ENCODE assay signal across 12 mouse cellular contexts in the genomic region with DNA sequence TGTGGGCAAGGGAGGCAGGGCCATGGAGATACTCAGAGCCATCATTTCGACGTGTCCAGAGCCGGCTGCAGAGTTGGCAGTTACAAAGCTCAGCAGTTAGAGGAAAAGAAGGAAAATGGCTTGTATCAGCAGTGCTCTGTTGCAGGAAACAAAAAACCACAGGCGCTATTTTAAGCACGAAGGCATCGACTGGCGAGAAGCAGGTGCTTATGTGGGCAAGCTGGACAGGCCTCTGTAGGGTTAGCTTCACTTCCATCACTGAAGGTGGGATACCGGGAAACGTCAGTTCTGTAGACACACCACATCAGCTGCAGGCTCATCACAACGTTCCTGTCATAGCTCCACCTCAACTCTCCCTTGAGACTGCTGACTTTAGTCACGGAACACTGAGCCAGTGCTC.
DNase-seq lines count a peak whose midpoint lies in the region; ATAC-seq lines count a peak whose summit lies in the region.
"Had no signal": no experiment of that assay in that cellular context is flagged by ENCODE, and none has a peak within 500 bp of the region (broad histone marks: within the 10 kb centered on the region; RNA-seq: fewer than 3 reads in every experiment).

No protein-coding gene starts in this region.

- H3K4me1 ChIP-seq in kidney, embryonic 16.5 days (ENCODE audit: insufficient read depth, low read length): peaks cover 36% of the 10 kb centered on the region
- H3K4me1 ChIP-seq in kidney, embryonic 15.5 days: peaks cover 18% of the 10 kb centered on the region

- WGBS in kidney, embryonic 16.5 days: 73% methylated on average over 11 of the region's 11 CpGs
- 71% methylated on average over 11 of the region's 11 CpGs for WGBS in kidney, embryonic 15.5 days

- H3K27me3 ChIP-seq in kidney, embryonic 16.5 days (ENCODE audit: insufficient read depth, low read length): no peaks in the 10 kb centered on the region
- H3K27me3 ChIP-seq in splenic B cell, adult 2 months (ENCODE audit: control insufficient read depth, insufficient read depth, low read length, poor library complexity, severe bottlenecking): no peaks in the 10 kb centered on the region
- no peaks in the 10 kb centered on the region for H3K27me3 ChIP-seq in kidney, embryonic 15.5 days

- ATAC-seq in kidney, embryonic 16.5 days (ENCODE audit: low FRiP score, low TSS enrichment): 0 out of 2 replicates have a peak, but pooled peaks have one; percentile 23
- peak; percentile 31 to 51 for ATAC-seq in hematopoietic stem cell, adult 5-6 weeks (replicated peaks in 1 of 2; ENCODE audit: insufficient read depth in 1 of 2, low FRiP score in 2 of 2, low TSS enrichment in 1 of 2, low read depth in 1 of 2, poor library complexity in 2 of 2, severe bottlenecking in 2 of 2)
- no peak for ATAC-seq in kidney, embryonic 15.5 days (replicated peaks; ENCODE audit: low FRiP score)
- ATAC-seq: forebrain, embryonic 16.5 days had no signal

- no peaks in the 10 kb centered on the region for H3K9me3 ChIP-seq in kidney, embryonic 16.5 days (ENCODE audit: low read length)
- H3K9me3 ChIP-seq in kidney, embryonic 15.5 days (replicated peaks): no peaks in the 10 kb centered on the region

- no peak for DNase-seq in kidney, adult 9 months
- peak; percentile 38 for DNase-seq in CD4-positive helper T cell, adult 2 months (ENCODE audit: low read depth, low spot score)
- DNase-seq in splenic B cell, adult 2 months (ENCODE audit: low read depth, low spot score): peak; percentile 50
- no peak for DNase-seq in T-cell, adult 2 months (ENCODE audit: low spot score)
- DNase-seq in retina, postnatal 1 day: no peak
- DNase-seq: embryo, embryonic 11 days; kidney, adult 8-10 months; left cerebral cortex, postnatal 4 days had no signal

- H3K27ac ChIP-seq in kidney, embryonic 16.5 days (ENCODE audit: low read length): no peak overlapping the region
- no peak overlapping the region for H3K27ac ChIP-seq in kidney, embryonic 15.5 days

- H3K36me3 ChIP-seq in kidney, embryonic 16.5 days (ENCODE audit: insufficient read depth, low read length): peaks cover 5% of the 10 kb centered on the region; the same call in 1 of the 2 replicates
- H3K36me3 ChIP-seq in splenic B cell, adult 2 months (ENCODE audit: control insufficient read depth, insufficient read depth, low read length, poor library complexity, severe bottlenecking): peaks cover 3% of the 10 kb centered on the region; the same call in 1 of the 2 replicates
- H3K36me3 ChIP-seq in kidney, embryonic 15.5 days: peaks cover 5% of the 10 kb centered on the region

- H3K9ac ChIP-seq in kidney, embryonic 16.5 days (replicated peaks; ENCODE audit: low read length): no peak overlapping the region
- H3K9ac ChIP-seq in kidney, embryonic 15.5 days: no peak overlapping the region

- H3K4me2 ChIP-seq in kidney, embryonic 16.5 days (replicated peaks; ENCODE audit: low read depth, low read length): no peak overlapping the region
- H3K4me2 ChIP-seq in kidney, embryonic 15.5 days: no peak overlapping the region

- no peak overlapping the region for H3K4me3 ChIP-seq in kidney, embryonic 16.5 days (ENCODE audit: low read length)
- H3K4me3 ChIP-seq in kidney, embryonic 15.5 days (replicated peaks): no peak overlapping the region

Comparison
In these comparisons a context has a peak if more than half of its experiments do, and no peak if none do; other contexts are left out.
1. DNase-seq: peak in CD4-positive helper T cell, adult 2 months (single experiment) and splenic B cell, adult 2 months (single experiment); none in kidney, adult 9 months (single experiment), T-cell, adult 2 months (single experiment) and retina, postnatal 1 day (single experiment).